Mouse (Mus musculus): Measurements from ENCODE around the gene Vrk1.

- TF ChIP-seq POLR2A (IDR thresholded peaks at IDR 0.05; ENCODE audit: borderline replicate concordance, control insufficient read depth, low read depth, low read length) (no peak), CTCF (IDR thresholded peaks at IDR 0.05; ENCODE audit: control insufficient read depth, insufficient read depth, low read length) (no peak)
These were observed 8.3 kb upstream of the Vrk1 start for GRCm38 (mm10) chr12:106001775-106002174.

Data from bone marrow, adult 2 months (tissue).